Mouse (Mus musculus) lung, embryonic 16.5 days (tissue): Measurements from ENCODE around the gene Dlgap1. TPM values are rescaled to one million over a fixed set of nuclear protein-coding genes. Genes with fewer than 3 reads are reported as not detected.

Source experiments
- ATAC-seq: fragments of 200-750 bp; cut with Nextera tagmentation; 2 replicates; pipeline ENCODE4 v1.8.0; 2017; ENCODE audit warnings: low read depth, mild to moderate bottlenecking, moderate library complexity
- H3K27ac ChIP-seq: fragments of 300-500 bp; sonication (generic); 2 replicates; pipeline ENCODE4 v1.5.1; 2014; ENCODE audit warnings: mild to moderate bottlenecking, control low read depth, low read length
- H3K27me3 ChIP-seq: fragments of 300-500 bp; sonication (generic); 2 replicates; pipeline ENCODE4 v1.6.1; 2014; ENCODE audit warnings: low read depth, low read length, mixed read lengths; ENCODE audit not compliant: control insufficient read depth, insufficient read depth
- H3K36me3 ChIP-seq: fragments of 300-500 bp; sonication (generic); 2 replicates; pipeline ENCODE4 v1.6.1; 2014; ENCODE audit warnings: low read length; ENCODE audit not compliant: control insufficient read depth, insufficient read depth
- H3K4me1 ChIP-seq: fragments of 300-500 bp; sonication (generic); replicated peaks from 2 replicates; pipeline ENCODE4 v1.6.1; 2014; ENCODE audit warnings: low read length, mixed read lengths; ENCODE audit not compliant: control insufficient read depth, insufficient read depth
- H3K4me2 ChIP-seq: fragments of 300-500 bp; sonication (generic); 2 replicates; pipeline ENCODE4 v1.6.1; 2014; ENCODE audit warnings: low read depth, low read length, control low read depth
- H3K4me3 ChIP-seq: fragments of 300-500 bp; sonication (generic); 2 replicates; pipeline ENCODE4 v1.5.1; 2014; ENCODE audit warnings: mild to moderate bottlenecking, low read length, control low read depth
- H3K9ac ChIP-seq: fragments of 300-500 bp; sonication (generic); 2 replicates; pipeline ENCODE4 v1.6.1; 2014; ENCODE audit warnings: low read length, control low read depth
- H3K9me3 ChIP-seq: fragments of 300-500 bp; sonication (generic); 2 replicates; pipeline ENCODE4 v1.6.1; 2016; ENCODE audit warnings: low read length; ENCODE audit not compliant: control insufficient read depth
- WGBS: fragments of 180-500 bp; shearing (Covaris S2); extraction: QIAGEN DNeasy Blood & Tissue Kit; methylation state at CpG from one replicate; pipeline ENCODE4 v1.1.7; 2014; 5-methylcytosine and 5-hydroxymethylcytosine counted together
- polyA plus RNA-seq: library from polyadenylated mRNA; unstranded; fragments of >200 nt; fragmentation: Nextera tagmentation; extraction: Ambion mirVana; gene quantifications from 2 replicates; pipeline ENCODE4 v1.2.1, GENCODE M21; 2015

Dlgap1 gene
- polyA plus RNA-seq, 1 experiment from 2014 or later: 0.70 TPM

DNA sequence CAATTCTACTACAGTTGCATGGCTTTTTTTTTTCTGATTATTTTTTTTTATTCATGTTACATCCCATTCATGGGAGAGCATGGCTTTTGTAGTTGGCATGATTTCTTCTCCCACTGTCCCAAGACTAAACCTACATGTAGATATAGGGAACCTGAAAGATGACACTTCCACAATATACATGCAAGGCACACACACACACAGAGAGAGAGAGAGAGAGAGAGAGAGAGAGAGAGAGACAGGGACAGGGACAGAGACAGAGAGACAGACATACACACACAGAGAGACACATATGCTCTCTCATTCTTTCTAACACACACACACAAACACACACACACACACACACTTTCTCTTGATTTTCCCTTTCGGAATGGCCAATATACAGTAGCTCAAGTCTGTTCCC is 395.1 kb downstream of the Dlgap1 start:
- Histone ChIP-seq H3K4me2 (no peak overlapping the region), H3K36me3 (no peaks in the 10 kb centered on the region), H3K9ac (no peak overlapping the region), H3K27ac (no peak overlapping the region), H3K4me3 (no peak overlapping the region), H3K9me3 (no peaks in the 10 kb centered on the region), H3K4me1 (no peaks in the 10 kb centered on the region), H3K27me3 (no peaks in the 10 kb centered on the region)
- 82% methylated on average over 1 of the region's 1 CpGs for WGBS
- ATAC-seq: no peak

DNA sequence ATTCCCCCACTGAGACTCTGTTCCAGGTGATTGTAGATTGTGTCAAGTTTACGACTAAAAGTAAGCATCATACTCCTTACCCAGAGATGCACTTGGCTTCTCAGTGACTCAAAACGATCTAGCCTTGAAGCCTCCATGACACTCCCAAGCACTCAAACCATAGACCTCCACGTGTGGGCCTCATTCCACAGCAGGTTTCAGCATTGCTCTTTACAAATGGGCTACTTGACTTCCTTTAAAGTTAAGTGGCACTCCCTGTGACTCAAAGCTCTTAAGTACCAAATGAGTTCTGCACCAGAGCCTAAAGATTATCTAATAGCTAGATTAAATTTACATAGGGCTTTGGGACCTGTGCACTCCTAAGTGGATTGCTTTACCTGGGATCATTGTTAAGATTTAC is 400.3 kb downstream of the Dlgap1 start:
- ATAC-seq: peak; percentile 94
- H3K9ac ChIP-seq: no peak overlapping the region
- H3K4me2 ChIP-seq: no peak overlapping the region
- H3K9me3 ChIP-seq: no peaks in the 10 kb centered on the region
- WGBS: 36% methylated on average over 3 of the region's 3 CpGs
- no peak overlapping the region for H3K4me3 ChIP-seq
- H3K27ac ChIP-seq: peak overlapping the region; percentile 21; the same call in 1 of the 2 replicates
- H3K27me3 ChIP-seq: no peaks in the 10 kb centered on the region
- H3K36me3 ChIP-seq: no peaks in the 10 kb centered on the region
- peaks cover 4% of the 10 kb centered on the region; the same call in 1 of the 2 replicates for H3K4me1 ChIP-seq

DNA sequence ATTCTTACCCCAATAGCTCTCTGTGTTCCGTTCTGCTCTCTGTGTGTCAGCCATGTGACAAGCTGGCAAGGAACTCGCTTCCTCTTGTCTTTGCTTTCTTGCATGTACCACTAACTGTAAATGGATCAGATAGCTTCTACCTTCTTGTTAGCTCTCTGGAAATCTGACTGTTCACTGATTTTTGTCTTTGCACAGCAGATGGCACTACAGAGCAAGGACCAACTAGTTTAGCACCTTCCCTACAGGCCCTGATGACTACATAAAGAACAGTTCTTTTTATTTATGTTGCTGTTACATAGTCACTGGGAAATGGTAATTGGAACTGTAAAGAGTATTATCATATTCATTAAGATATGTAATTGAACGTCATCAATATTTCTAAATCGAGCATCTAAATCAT is 408.1 kb downstream of the Dlgap1 start:
- Histone ChIP-seq H3K4me3 (no peak overlapping the region), H3K4me1 (no peaks in the 10 kb centered on the region), H3K27me3 (no peaks in the 10 kb centered on the region), H3K4me2 (no peak overlapping the region), H3K9me3 (no peaks in the 10 kb centered on the region), H3K36me3 (no peaks in the 10 kb centered on the region), H3K9ac (no peak overlapping the region), H3K27ac (no peak overlapping the region)
- 77% methylated on average over 4 of the region's 4 CpGs for WGBS
- ATAC-seq: no peak

DNA sequence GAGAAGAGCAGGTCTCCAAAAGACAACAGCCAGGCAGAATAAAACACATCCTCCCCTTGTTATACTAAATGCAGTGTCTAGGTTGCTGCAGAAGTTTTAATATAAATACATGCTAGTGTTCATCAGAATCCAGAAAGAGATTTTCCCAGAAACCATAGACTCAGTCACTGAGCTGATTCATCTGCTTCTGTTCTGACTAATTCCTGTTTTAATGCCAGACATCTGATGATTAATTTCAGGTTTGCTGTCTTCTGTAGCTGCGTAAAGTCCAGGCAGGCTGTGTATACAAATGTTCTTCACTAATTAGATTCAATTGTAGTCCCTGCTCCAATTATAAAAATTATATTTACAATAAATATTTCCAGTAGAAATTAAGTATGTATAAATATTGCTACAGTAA is 419.6 kb downstream of the Dlgap1 start:
- Histone ChIP-seq H3K27ac (no peak overlapping the region), H3K4me1 (no peaks in the 10 kb centered on the region), H3K27me3 (no peaks in the 10 kb centered on the region), H3K4me2 (no peak overlapping the region), H3K36me3 (no peaks in the 10 kb centered on the region), H3K4me3 (no peak overlapping the region), H3K9me3 (no peaks in the 10 kb centered on the region), H3K9ac (no peak overlapping the region)
- 67% methylated on average over 1 of the region's 1 CpGs for WGBS
- no peak for ATAC-seq

DNA sequence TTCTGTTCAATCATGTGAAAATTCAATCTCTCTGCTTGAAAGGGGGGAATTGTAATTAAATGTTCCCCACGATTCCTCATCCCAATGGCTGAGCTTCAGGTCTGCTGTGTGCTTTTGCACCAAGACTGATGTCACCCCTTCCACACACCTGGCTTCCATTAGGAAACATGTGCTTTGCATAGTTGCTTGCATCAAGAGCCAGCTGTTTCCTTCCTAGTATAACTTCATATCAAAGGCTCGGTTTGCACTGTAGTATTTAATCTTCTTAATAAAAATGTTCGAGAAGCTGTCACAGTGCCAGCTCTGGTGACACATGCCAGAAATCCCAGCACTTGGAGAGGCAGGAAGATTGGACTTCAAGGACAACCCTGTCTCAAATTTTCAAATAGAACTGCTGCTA is 428.3 kb downstream of the Dlgap1 start:
- H3K4me3 ChIP-seq: no peak overlapping the region
- no peaks in the 10 kb centered on the region for H3K9me3 ChIP-seq
- H3K9ac ChIP-seq: no peak overlapping the region
- no peaks in the 10 kb centered on the region for H3K36me3 ChIP-seq
- peaks cover 7% of the 10 kb centered on the region; the same call in 1 of the 2 replicates for H3K4me1 ChIP-seq
- peak overlapping the region; percentile 3; the same call in 1 of the 2 replicates for H3K4me2 ChIP-seq
- 14% methylated on average over 3 of the region's 3 CpGs for WGBS
- H3K27me3 ChIP-seq: no peaks in the 10 kb centered on the region
- ATAC-seq: peak; percentile 82
- H3K27ac ChIP-seq: no peak overlapping the region

DNA sequence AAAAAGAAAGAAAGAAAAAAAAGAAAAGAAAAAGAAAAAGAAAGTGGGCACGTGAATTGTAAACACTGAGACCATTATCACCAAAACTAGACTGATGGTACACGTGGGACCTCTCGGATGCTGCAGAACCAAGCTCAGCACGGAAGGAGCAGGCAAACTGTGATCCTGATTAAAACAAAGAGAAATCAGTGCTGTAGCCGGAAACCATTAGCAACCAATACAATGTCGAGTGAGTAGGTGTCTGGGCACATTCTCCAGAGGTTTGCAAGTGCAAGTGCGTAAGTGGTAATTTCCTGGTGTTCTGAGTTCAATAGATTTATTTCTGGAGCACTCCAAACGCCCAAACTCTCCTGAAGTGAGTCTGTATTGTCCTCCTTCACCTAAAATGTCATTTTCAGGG is 428.8 kb downstream of the Dlgap1 start:
- ATAC-seq: no peak
- 23% methylated on average over 8 of the region's 8 CpGs for WGBS
- Histone ChIP-seq H3K4me1 (peaks cover 7% of the 10 kb centered on the region; the same call in 1 of the 2 replicates), H3K9me3 (no peaks in the 10 kb centered on the region), H3K27ac (no peak overlapping the region), H3K4me3 (no peak overlapping the region), H3K27me3 (no peaks in the 10 kb centered on the region), H3K9ac (no peak overlapping the region), H3K4me2 (no peak overlapping the region), H3K36me3 (no peaks in the 10 kb centered on the region)

DNA sequence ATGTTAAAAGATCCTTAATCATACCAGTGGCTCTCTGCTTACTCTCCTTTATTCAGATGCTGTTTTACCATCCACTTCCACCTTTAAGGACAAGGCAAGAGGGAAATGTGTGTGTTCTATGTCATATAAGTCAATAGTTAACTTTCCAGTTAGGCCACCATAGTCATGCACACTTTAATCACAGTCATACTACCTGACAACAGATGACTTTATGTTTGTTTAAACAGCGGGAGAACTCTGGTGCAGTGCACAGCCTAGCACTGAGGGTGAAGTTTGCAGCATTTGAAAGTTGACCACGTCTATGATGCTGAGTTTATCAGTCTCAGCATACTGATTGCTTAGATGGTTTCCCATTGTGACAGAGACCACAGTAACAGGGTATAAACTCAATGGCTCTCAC is 433.0 kb downstream of the Dlgap1 start:
- Histone ChIP-seq H3K36me3 (no peaks in the 10 kb centered on the region), H3K4me3 (no peak overlapping the region), H3K4me2 (no peak overlapping the region), H3K4me1 (peaks cover 5% of the 10 kb centered on the region; the same call in 1 of the 2 replicates), H3K9me3 (no peaks in the 10 kb centered on the region), H3K27ac (no peak overlapping the region), H3K9ac (no peak overlapping the region), H3K27me3 (no peaks in the 10 kb centered on the region)
- no peak for ATAC-seq
- WGBS: 18% methylated on average over 2 of the region's 2 CpGs

DNA sequence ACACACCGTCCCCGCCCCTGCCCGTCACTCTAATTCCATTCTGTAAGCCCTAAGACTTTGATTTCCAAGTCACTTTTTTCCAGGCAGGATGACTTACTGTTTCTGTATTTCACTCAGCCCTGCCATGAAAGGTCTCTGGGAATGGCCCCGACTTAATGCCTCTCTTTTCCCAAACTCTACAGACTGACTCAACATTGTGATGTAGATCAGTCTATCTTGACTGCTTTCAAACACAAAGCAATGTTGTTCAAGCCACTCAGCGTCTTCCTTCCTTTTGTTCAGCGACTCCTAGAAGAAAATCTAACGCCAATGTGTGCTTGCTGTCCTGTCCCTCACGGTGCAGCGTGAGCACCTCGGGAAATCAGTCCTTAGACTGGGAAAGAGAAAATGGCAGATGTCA is 434.9 kb downstream of the Dlgap1 start:
- no peaks in the 10 kb centered on the region for H3K4me1 ChIP-seq
- H3K27ac ChIP-seq: no peak overlapping the region
- no peaks in the 10 kb centered on the region for H3K9me3 ChIP-seq
- no peak overlapping the region for H3K9ac ChIP-seq
- no peaks in the 10 kb centered on the region for H3K36me3 ChIP-seq
- no peak for ATAC-seq
- no peak overlapping the region for H3K4me3 ChIP-seq
- no peaks in the 10 kb centered on the region for H3K27me3 ChIP-seq
- no peak overlapping the region for H3K4me2 ChIP-seq
- 50% methylated on average over 10 of the region's 10 CpGs for WGBS

DNA sequence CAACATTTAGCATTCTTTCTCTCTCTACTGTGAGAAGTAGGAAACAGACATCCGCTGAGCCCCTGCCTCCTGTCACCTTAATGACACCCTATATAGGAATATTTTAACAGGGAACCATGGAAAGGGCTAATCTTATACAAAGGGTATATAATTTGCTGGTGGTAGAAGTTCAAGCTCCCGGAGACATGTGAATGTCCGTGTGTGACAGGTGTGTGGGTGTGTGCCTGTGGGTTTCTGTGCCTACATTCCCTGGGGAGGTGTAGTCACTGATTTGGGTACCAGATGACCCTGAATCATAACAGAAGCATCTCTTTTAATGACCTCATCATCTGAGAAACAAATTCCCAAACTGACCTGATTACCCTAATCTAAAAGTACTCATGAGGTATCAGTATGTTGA is 445.3 kb downstream of the Dlgap1 start:
- H3K4me2 ChIP-seq: no peak overlapping the region
- no peak for ATAC-seq
- H3K27ac ChIP-seq: no peak overlapping the region
- 89% methylated on average over 3 of the region's 3 CpGs for WGBS
- no peak overlapping the region for H3K9ac ChIP-seq
- no peaks in the 10 kb centered on the region for H3K27me3 ChIP-seq
- H3K36me3 ChIP-seq: no peaks in the 10 kb centered on the region
- H3K4me3 ChIP-seq: no peak overlapping the region
- no peaks in the 10 kb centered on the region for H3K4me1 ChIP-seq
- no peaks in the 10 kb centered on the region for H3K9me3 ChIP-seq

DNA sequence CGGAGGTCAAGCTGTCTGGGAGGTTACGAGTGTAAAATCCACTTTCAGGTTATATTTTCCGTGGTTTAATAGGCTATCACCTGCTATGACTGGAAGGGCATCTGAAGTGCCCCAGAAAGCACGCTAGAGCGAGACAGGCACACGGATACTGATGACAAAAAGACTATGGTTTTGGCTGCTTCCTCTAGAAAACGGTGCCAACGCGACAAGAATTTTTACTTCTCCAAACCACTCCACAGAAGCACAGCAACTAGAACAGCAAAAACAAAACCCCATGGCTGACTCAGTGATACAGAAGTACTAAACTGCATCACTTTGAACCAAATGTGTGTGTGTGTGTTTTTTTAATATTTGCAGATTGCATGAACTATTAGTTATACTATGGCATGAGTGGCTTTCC is 459.0 kb downstream of the Dlgap1 start:
- Histone ChIP-seq H3K9ac (no peak overlapping the region), H3K27ac (no peak overlapping the region), H3K4me1 (no peaks in the 10 kb centered on the region), H3K36me3 (no peaks in the 10 kb centered on the region), H3K4me2 (no peak overlapping the region), H3K4me3 (no peak overlapping the region), H3K27me3 (no peaks in the 10 kb centered on the region), H3K9me3 (no peaks in the 10 kb centered on the region)
- WGBS: 62% methylated on average over 9 of the region's 9 CpGs
- no peak for ATAC-seq
